Mouse (Mus musculus) neural tube, embryonic 11.5 days (tissue): ENCODE measurements around the gene Fez2. TPM values are rescaled to one million over a fixed set of nuclear protein-coding genes. Genes with fewer than 3 reads are reported as not detected.

Experiments
- ATAC-seq: fragments of 200-750 bp; cut with Nextera tagmentation; 2 replicates; pipeline ENCODE4 v1.8.0; 2017; ENCODE audit warnings: moderate number of reproducible peaks, mild to moderate bottlenecking, moderate TSS enrichment, moderate library complexity; ENCODE audit not compliant: insufficient read depth, low FRiP score, low TSS enrichment
- DNase-seq: peaks from one replicate; pipeline ENCODE4 v3.0.0-alpha.2; 2015; ENCODE audit warnings: low spot score
- H3K27ac ChIP-seq: fragments of 300-500 bp; sonication (generic); 2 replicates; pipeline ENCODE4 v1.5.1; 2014; ENCODE audit warnings: low read depth, mild to moderate bottlenecking, low read length
- H3K27me3 ChIP-seq: fragments of 300-500 bp; sonication (generic); 2 replicates; pipeline ENCODE4 v1.6.1; 2014; ENCODE audit warnings: mild to moderate bottlenecking, low read length, mixed read lengths; ENCODE audit not compliant: control insufficient read depth, insufficient read depth
- H3K36me3 ChIP-seq: fragments of 300-500 bp; sonication (generic); 2 replicates; pipeline ENCODE4 v1.6.1; 2014; ENCODE audit warnings: mild to moderate bottlenecking, low read length, moderate library complexity, mixed read lengths; ENCODE audit not compliant: control insufficient read depth, insufficient read depth
- H3K4me1 ChIP-seq: fragments of 300-500 bp; sonication (generic); 2 replicates; pipeline ENCODE4 v1.6.1; 2014; ENCODE audit warnings: low read length, mixed read lengths; ENCODE audit not compliant: control insufficient read depth, insufficient read depth
- H3K4me2 ChIP-seq: fragments of 300-500 bp; sonication (generic); 2 replicates; pipeline ENCODE4 v1.6.1; 2014; ENCODE audit warnings: low read depth, mild to moderate bottlenecking, moderate library complexity
- H3K4me3 ChIP-seq: fragments of 300-500 bp; sonication (generic); 2 replicates; pipeline ENCODE4 v1.5.1; 2014; ENCODE audit warnings: low read depth, low read length
- H3K9ac ChIP-seq: fragments of 300-500 bp; sonication (generic); 2 replicates; pipeline ENCODE4 v1.6.1; 2014; ENCODE audit warnings: mild to moderate bottlenecking, low read length
- H3K9me3 ChIP-seq: fragments of 300-500 bp; sonication (generic); 2 replicates; pipeline ENCODE4 v1.6.1; 2016; ENCODE audit warnings: low read length; ENCODE audit not compliant: control insufficient read depth
- WGBS: fragments of 180-500 bp; shearing (Covaris S2); extraction: QIAGEN DNeasy Blood & Tissue Kit; methylation state at CpG from one replicate; pipeline ENCODE4 v1.1.7; 2014; 5-methylcytosine and 5-hydroxymethylcytosine counted together
- polyA plus RNA-seq: library from polyadenylated mRNA; unstranded; fragments of >200 nt; fragmentation: Nextera tagmentation; extraction: Ambion mirVana; gene quantifications from 2 replicates; pipeline ENCODE4 v1.2.1, GENCODE M21; 2014

Fez2 gene
- polyA plus RNA-seq, 1 experiment from 2014 or later: 57.0 TPM

GRCm38 (mm10) chr17:78388101-78388847, 29.7 kb downstream of the Fez2 start:
- H3K4me1 ChIP-seq: no peaks in the 10 kb centered on the region
- 90% methylated on average over 9 of the region's 9 CpGs for WGBS
- no peaks in the 10 kb centered on the region for H3K27me3 ChIP-seq
- no peak overlapping the region for H3K4me3 ChIP-seq
- no peaks in the 10 kb centered on the region for H3K9me3 ChIP-seq
- no peak for ATAC-seq
- DNase-seq: no peak
- no peak overlapping the region for H3K27ac ChIP-seq
- no peak overlapping the region for H3K4me2 ChIP-seq
- no peak overlapping the region for H3K9ac ChIP-seq
- H3K36me3 ChIP-seq: 0 out of 2 replicates have a peak, but pooled peaks cover 2% of the 10 kb centered on the region

GRCm38 (mm10) chr17:78387665-78388064, 30.3 kb downstream of the Fez2 start:
- Histone ChIP-seq H3K9me3 (no peaks in the 10 kb centered on the region), H3K4me3 (no peak overlapping the region), H3K4me2 (no peak overlapping the region), H3K27me3 (no peaks in the 10 kb centered on the region), H3K27ac (no peak overlapping the region), H3K36me3 (0 out of 2 replicates have a peak, but pooled peaks cover 2% of the 10 kb centered on the region), H3K9ac (no peak overlapping the region), H3K4me1 (no peaks in the 10 kb centered on the region)
- no peak for DNase-seq
- ATAC-seq: no peak
- WGBS: 85% methylated on average over 9 of the region's 9 CpGs

- H3K27me3 ChIP-seq: no peaks in the 10 kb centered on the region
- WGBS: 97% methylated on average over 3 of the region's 3 CpGs
- H3K9me3 ChIP-seq: no peaks in the 10 kb centered on the region
- ATAC-seq: no peak
- no peak overlapping the region for H3K9ac ChIP-seq
- DNase-seq: no peak
- no peaks in the 10 kb centered on the region for H3K4me1 ChIP-seq
- H3K27ac ChIP-seq: no peak overlapping the region
- 0 out of 2 replicates have a peak, but pooled peaks cover 2% of the 10 kb centered on the region for H3K36me3 ChIP-seq
- H3K4me2 ChIP-seq: no peak overlapping the region
- H3K4me3 ChIP-seq: no peak overlapping the region
Observed at GRCm38 (mm10) chr17:78382321-78382720, 35.6 kb downstream of the Fez2 start.

- Histone ChIP-seq H3K9me3 (no peaks in the 10 kb centered on the region), H3K27me3 (no peaks in the 10 kb centered on the region), H3K4me2 (no peak overlapping the region), H3K9ac (no peak overlapping the region), H3K4me1 (no peaks in the 10 kb centered on the region), H3K4me3 (no peak overlapping the region), H3K36me3 (0 out of 2 replicates have a peak, but pooled peaks cover under 1% of the 10 kb centered on the region), H3K27ac (no peak overlapping the region)
- no peak for ATAC-seq
- 73% methylated on average over 11 of the region's 11 CpGs for WGBS
- no peak for DNase-seq
Observed at GRCm38 (mm10) chr17:78379730-78380245, 38.2 kb downstream of the Fez2 start.

GRCm38 (mm10) chr17:78379079-78379729, 38.7 kb downstream of the Fez2 start:
- no peak overlapping the region for H3K27ac ChIP-seq
- WGBS: 77% methylated on average over 8 of the region's 8 CpGs
- no peak overlapping the region for H3K4me3 ChIP-seq
- H3K9ac ChIP-seq: no peak overlapping the region
- no peak for ATAC-seq
- H3K4me2 ChIP-seq: no peak overlapping the region
- no peaks in the 10 kb centered on the region for H3K4me1 ChIP-seq
- peaks cover 3% of the 10 kb centered on the region; the same call in 1 of the 2 replicates for H3K36me3 ChIP-seq
- no peaks in the 10 kb centered on the region for H3K9me3 ChIP-seq
- no peaks in the 10 kb centered on the region for H3K27me3 ChIP-seq
- no peak for DNase-seq

GRCm38 (mm10) chr17:78376587-78376986, 41.4 kb downstream of the Fez2 start:
- Histone ChIP-seq H3K9me3 (no peaks in the 10 kb centered on the region), H3K4me1 (no peaks in the 10 kb centered on the region), H3K4me2 (no peak overlapping the region), H3K4me3 (no peak overlapping the region), H3K27ac (no peak overlapping the region), H3K9ac (no peak overlapping the region), H3K36me3 (peaks cover 3% of the 10 kb centered on the region; the same call in 1 of the 2 replicates), H3K27me3 (no peaks in the 10 kb centered on the region)
- DNase-seq (no peak), ATAC-seq (no peak)
- WGBS: 78% methylated on average over 8 of the region's 8 CpGs

- Histone ChIP-seq H3K4me1 (no peaks in the 10 kb centered on the region), H3K27me3 (no peaks in the 10 kb centered on the region), H3K36me3 (peaks cover 3% of the 10 kb centered on the region; the same call in 1 of the 2 replicates), H3K9me3 (no peaks in the 10 kb centered on the region), H3K27ac (no peak overlapping the region), H3K4me2 (no peak overlapping the region), H3K9ac (no peak overlapping the region), H3K4me3 (no peak overlapping the region)
- no peak for DNase-seq
- no peak for ATAC-seq
- WGBS: 72% methylated on average over 10 of the region's 10 CpGs
Observed at GRCm38 (mm10) chr17:78374756-78375155, 43.2 kb downstream of the Fez2 start.

- Histone ChIP-seq H3K9me3 (no peaks in the 10 kb centered on the region), H3K4me2 (no peak overlapping the region), H3K27ac (no peak overlapping the region), H3K4me1 (no peaks in the 10 kb centered on the region), H3K36me3 (peaks cover 3% of the 10 kb centered on the region; the same call in 1 of the 2 replicates), H3K9ac (no peak overlapping the region), H3K4me3 (no peak overlapping the region), H3K27me3 (no peaks in the 10 kb centered on the region)
- ATAC-seq: no peak
- 92% methylated on average over 8 of the region's 8 CpGs for WGBS
- no peak for DNase-seq
Observed at GRCm38 (mm10) chr17:78373849-78374248, 44.1 kb downstream of the Fez2 start.
